Mouse (Mus musculus) ES-E14 (cell line): ENCODE results near the gene Ubxn10.

ENCODE experiments used
- CHD2 ChIP-seq: IDR thresholded peaks from 2 replicates; pipeline ENCODE4 v1.6.1; 2014; ENCODE audit warnings: mild to moderate bottlenecking, low read depth, low read length, inconsistent platforms
- HCFC1 ChIP-seq: IDR thresholded peaks from 2 replicates; pipeline ENCODE4 v1.6.1; 2012; ENCODE audit warnings: low read length, inconsistent platforms, borderline replicate concordance; ENCODE audit not compliant: insufficient read depth
- MAFK ChIP-seq: IDR thresholded peaks from 2 replicates; pipeline ENCODE4 v1.6.1; 2014; ENCODE audit warnings: mild to moderate bottlenecking, low read depth, low read length, inconsistent platforms; ENCODE audit not compliant: insufficient read depth

DNA sequence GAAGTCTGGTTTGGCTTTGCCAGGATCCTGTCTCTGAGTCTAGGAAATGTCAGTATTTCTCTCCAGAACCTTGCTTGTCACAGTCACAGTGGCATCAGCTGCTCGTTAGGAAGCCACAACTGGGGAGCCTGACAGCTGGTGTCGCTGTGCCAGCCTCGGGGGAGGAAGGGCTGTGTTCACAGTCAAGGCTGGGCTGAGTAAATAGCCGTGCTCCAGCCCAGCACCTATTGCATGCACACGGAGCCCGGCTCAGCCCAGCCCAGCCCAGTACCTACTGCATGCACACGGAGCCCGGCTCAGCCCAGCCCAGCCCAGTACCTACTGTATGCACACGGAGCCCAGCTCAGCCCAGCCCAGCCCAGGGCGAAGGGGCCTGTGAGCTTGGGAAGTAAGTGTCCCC lies 10.9 kb upstream of the Ubxn10 start:
- no peak for TF ChIP-seq CHD2
- TF ChIP-seq HCFC1 = no peak
- TF ChIP-seq MAFK = no peak
